Mouse (Mus musculus) right cerebral cortex, postnatal 10 days (tissue): ENCODE results near the gene E2f1.
A peak's percentile ranks its signal among the peaks of the same experiment; 100 is the strongest.

Experiments
- DNase-seq, 2 experiments: peaks; one replicate each; pipeline ENCODE4 v3.0.0; 2021; ENCODE audit warnings: low spot score in 2 of 2

E2f1 gene

DNA sequence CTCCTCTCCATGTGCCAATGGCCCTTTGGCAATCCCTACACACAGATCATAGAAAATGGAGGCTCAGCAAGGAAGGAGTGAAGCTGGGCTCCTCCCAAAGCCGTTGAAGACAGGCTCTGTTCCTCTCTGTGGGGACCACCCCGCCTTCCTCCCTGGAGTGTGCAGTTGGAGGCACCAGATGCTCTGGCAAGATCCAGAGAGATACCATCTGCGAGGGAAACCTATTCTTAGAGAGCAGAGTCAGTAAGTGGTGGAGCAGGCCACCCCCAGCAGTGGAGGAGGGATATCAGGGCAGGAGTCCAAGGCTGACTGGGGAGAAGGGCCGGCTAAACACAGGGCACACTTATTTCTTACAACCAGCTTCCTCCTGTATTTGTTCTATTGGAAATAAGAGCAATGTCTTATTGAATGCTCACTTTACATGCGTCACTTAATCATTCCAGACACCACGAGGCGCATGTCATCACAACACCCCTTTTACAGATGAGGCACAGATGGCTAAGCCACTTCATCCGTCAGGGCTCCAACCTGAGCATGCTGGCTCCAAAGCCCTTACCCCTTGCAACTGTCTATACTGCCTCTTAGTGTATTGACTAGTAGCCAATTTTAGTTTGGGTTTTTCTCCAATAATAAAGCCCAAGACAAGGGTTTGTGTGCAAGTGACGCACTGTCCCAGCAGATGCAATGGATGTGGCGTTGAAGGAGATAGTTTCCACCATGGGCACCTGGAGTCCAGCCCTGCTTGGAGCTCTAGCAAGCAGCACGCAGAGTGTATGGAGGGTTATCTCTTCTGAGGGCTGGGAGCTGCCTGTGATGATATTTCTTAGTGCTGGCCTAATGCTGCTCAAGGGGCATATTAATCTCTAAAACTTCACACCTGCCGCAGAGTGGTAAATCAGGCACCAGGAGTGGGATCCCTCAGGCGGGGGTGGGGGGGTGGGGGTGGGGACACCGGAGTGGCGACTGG, 14.5 kb upstream of the E2f1 start:
- DNase-seq: peak; percentile 94 to 97

DNA sequence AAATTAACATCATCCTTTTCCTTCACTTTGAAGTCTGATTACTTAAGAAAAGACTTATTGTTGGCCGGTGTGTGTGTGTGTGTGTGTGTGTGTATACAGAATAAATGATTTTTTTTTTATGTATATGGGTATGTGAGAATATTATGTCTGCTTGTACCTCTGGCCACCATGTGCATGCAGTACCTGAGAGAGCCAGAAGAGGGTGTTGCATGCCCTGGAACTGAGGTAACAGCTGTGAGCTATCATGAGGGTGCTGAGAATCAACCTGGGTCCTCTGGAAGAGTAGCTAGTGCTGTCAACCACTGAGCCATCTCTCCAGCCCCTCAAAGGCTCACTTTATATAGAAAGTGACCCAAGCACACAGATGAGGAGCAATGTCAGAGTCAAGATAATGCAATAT, 11.7 kb upstream of the E2f1 start:
- DNase-seq: no peak

DNA sequence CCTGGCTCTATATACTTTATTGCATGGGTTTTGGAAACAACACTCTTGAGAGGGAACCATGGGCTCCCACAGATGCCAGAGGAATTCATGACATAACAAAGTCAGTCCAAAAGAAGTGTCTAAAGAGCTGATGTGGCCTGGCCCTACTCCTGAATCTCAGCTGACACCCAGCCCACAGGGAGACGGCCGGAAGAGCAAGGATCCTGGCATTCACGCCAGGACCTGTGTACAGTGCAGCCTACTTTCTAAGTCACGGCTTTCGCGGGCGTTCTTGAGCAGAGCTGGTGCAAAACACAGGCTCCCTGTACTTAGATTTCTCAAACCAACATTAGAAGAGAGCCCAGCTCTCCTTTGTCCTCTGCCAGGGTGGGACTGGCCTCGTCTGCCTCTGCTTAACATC, 10.9 kb upstream of the E2f1 start:
- DNase-seq: no peak

DNA sequence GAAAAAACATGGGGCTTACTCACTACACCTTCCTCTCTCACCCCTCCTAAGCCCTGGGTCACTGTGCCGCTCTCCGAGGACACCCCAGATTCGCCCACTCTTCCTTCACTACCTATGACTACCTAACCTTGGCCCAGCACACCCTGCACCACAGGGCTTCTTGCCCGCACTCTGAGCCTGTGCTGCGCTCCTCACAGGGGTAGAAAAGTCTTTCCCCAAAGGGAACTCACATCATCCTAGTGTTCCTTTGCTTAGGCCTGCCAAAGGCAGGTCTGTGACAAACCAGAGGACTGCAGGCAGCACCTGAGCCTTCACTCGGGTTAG, 8.0 kb upstream of the E2f1 start:
- DNase-seq: no peak

DNA sequence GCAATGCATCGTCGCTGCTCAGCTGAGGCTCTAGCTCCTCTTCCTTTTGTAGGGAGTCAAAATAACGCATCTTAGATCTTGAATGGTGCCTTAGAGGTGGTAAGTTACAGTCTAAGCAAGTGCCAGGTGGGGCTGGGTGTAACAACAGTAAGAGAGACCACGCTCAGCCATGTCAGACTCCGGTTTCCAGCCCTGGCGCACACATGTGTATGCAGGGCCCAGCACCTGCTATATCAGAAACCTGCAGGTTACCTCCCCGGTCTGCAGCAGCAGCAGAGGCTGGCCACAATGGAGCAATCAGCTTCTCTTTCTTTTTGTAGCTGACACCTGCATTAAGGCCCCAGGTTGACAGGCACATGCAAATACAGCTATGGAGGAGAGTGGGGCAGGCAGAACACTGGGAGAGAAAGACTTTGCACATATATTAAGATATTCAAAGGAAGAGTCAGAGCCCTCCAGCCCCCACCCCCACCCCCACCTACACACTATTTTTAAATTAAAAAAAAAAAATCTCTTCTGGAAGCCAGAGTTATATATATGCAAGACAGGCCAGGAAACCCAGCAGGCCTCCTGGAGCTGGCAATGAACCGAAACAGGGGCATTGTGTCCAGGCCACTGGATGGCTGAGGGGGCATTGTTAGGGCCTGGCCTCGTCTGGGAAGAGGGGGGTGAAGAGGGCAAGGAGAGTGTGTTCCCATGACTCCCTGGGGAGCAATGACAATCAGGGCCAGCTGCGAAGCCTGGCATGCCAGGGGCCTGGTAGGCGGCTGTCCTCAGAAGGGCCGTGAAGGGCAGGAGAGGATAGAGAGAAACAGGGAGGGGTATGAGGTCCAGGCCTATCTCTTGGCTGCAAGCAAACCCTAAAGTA, 7.4 kb upstream of the E2f1 start:
- DNase-seq: no peak

DNA sequence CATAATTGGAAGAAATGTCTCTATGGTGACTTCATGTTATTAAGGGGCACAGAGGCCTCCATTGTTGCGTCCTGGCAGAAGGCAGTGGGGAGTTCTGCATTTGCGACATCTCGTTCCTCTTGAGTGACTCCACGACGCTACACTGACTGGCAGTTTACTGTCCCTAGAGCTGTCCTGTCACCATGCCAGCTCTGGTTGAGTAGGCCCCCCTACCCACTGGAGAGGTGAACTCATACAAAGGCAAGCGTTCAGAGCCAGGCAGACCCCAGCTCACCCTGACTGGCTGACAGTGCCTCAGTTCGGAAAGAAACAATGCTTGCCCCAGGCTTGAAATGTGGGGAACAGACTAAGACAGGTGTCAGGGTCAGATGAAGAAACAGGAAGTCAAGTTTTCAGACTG, 4.6 kb upstream of the E2f1 start:
- no peak for DNase-seq

DNA sequence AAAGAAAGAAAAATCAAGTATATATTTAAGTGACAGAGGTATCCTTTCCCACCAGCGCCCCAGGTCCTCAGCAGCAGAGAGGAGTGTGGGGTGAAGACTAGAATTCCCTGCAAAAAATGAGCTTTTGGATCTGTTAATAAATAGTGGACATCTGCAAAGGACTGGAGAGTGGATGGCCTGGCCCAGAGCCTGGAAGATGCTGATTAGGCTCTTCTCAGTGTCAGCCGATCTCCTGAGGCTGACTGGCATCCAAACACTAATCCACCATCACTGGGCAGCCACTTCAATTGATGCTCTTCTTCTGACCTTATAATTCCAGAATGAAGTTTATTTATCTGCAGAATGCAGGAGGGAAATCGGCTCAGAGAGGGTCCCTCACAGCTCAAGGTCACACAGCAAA, 3.3 kb upstream of the E2f1 start:
- no peak for DNase-seq

DNA sequence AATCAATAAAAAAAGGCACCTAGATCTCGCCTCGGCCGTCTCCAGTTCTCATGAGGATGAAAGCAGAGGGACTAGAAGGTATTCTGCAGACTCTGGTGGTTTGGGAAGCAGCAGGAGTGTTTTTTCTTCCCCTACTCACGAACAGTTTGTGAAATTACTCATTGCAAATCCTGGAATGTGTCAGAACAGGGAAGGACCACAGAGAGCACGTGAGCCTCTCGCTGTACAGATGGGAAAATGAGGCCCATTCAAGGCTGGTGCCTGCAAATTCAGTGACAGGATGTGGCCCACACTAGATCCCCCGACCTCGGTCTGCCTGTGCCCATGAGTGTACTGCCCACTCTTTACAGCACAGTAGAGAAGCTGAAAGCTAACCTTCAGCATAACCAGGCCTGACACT, 2.3 kb upstream of the E2f1 start:
- DNase-seq: no peak

DNA sequence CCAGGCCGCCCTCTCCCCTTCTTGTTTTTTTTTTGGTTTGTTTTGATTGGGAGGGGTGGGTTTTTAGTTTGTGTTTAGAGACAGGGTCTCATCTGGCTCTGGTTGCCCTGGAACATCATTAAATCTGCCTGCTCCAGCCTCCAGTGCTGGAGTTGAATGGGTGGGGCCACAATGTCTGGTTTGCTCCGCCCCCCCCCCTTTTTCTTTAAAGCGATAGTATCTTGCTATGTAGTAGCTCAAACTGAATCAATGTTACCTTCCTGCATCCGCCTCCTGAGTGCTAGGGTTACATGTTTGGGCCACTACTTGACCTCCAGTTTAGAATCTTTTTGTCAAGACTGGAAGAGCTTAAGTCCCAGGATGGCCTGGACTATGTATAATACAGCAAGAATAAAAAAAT, 1.6 kb upstream of the E2f1 start:
- no peak for DNase-seq

DNA sequence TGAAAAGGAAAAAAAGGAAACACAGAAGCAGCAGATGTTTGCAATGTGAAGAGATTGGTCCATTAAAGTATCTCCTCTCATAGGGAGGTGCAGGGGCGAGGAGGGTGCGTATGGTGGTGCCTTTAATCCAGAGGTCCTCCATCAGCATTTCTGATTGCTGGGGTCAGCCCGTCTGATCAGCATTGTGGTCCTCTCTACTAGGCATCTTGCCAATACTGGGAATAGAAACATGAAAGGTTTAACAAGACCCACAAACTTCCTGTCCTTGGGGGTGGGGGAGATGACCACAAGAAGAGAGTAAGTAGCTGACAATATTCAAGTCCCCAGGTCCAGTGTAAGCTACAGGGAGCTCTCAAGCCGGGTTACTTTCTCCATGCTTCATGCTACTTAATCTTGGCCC, 974 bp upstream of the E2f1 start:
- no peak for DNase-seq

DNA sequence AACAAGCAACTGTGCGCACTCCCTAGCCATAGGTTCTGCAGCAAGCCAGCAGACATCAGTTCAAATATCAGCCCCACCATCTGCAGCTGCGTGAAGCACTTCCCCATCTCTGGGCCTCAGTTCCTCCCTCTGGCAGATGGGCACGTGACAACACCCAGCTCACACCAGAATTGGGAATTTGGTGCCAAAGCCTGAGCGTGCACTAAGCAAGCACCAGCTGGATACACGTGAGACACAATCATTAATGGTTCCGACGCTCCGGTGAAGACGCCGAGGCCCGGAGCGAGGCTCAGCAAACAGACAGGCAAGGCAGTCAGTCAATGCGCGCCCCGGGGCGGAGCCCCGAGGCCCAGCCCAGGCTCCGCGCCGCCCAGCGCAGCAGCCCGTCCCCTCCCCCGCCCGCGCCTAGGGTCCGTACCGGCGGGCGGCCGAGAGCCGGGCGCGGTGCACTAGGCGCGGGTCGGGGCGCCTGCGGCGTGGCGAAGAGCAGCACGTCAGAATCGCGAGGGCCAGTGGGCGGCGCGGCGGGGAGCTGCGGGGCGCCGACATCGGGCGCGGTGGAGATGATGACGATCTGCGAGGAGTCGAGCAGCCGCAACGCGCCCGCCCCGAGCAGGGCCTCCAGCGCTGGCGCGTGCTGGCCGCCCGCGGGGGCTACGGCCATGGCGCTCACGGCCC, 482 bp downstream of the E2f1 start:
- peak; percentile 78 for DNase-seq

DNA sequence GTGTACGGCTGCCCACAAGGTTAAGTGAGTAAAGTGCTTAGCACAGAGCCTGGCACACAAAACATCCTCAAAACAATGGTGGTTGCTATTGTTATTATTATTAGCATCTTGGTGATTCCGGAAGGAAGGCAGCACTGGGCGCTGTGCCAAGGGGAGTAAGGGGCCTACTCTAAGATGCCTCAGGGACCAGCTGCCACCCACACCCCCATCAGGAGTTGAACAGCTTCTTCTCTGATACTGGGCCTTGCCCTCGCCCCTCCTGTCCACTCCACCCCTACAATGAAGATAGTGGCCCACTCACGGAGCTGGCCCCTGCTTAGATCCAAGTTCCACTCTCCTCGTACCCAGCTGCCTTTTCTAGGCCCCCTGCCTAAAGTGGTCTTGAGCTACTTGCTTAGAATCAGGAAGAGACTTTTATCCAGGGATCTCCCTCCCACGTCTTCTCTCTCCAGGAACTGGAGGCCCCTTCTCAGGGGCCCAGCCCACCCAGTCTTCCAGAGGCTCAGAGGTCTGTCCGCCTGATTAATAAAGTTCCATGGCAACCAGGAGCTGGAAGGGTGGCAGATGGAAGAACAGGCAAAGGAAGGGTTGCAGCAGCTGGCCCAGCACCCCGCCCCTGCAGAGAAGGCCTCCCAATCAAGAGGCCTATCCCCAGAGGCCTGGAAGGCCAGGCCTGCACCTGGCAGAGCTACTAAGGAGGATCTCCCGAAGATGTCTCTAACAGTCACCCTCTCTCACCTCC, 1.2 kb downstream of the E2f1 start:
- peak; percentile 60 to 68 for DNase-seq

DNA sequence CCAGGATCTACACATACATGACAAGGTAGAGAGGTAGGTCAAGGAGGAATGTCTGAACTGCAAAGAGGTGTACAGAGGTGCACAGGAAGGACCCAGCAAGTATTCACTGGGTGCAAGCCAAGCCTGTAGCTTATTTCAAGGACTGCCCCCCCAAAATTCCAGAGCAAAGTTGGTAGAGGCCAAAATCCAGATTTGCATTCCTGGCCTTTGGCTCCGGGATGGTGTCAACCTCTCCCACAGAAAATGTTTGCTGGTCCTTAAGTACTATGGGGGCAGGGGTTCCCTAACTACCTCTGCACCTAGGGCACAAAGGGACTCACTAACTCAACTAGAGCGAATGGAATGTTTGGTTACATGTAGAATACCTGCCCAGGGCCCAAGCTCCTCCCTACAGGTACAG, 1.9 kb downstream of the E2f1 start:
- no peak for DNase-seq

DNA sequence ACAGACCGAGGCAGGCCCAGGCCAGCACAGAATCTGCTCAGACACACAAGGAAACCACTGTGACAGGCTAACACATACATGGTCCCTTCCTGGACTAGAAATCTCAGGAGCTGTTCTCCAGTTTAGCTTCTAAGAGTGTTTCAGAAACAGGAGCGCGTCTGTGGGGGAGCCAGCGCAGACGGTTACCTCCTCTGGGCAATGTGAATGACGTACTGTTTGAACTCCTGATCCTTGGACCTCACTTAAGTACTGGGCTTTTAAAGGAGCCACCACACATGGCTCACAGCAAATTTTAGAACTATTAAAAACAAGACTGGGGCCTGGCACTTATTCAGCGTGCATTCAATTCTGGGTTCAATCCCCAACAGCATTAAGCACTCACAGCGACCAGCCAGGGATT, 3.1 kb downstream of the E2f1 start:
- DNase-seq: no peak

DNA sequence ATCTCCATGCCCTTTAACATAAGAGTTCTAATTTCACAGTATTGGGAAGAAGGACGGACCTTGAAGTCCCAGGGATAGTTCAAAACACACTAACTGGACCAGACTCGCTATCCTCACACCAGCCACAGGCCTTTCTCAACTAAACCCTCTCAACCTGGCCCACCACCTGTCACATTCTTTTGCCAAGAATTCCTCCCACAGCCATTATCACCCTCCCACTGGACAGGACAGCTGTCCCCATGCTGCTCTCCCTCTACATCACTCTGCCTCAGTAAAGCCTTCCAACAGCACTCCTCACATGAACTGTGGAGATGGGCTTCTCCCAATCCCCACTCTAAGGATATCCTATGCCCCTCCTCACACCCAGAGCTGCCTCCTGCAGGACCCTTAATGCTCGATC, 4.1 kb downstream of the E2f1 start:
- DNase-seq: no peak

DNA sequence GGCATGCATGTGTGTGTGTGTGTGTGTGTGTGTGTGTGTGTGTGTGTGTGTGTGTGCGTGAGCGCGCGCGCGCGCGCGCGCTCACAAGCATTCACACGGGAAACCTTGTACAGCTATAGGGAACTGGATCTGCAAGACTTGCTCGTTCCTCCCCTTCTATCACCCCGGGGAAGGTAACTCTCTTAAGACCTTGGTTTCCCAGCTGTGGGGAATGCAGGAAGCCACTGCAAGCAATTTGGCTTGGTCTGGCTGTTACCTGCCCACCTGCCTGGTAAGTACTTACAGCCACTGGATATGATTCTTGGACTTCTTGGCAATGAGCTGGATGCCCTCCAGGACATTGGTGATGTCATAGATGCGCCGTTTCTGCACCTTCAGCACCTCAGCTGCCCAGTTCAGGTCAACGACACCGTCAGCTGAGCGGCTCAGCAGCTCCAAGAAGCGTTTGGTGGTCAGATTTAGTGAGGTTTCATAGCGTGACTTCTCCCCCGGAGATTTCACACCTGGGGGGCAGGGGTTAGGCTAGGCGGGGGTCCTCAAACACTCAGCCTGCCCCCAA, 6.0 kb downstream of the E2f1 start:
- no peak for DNase-seq

DNA sequence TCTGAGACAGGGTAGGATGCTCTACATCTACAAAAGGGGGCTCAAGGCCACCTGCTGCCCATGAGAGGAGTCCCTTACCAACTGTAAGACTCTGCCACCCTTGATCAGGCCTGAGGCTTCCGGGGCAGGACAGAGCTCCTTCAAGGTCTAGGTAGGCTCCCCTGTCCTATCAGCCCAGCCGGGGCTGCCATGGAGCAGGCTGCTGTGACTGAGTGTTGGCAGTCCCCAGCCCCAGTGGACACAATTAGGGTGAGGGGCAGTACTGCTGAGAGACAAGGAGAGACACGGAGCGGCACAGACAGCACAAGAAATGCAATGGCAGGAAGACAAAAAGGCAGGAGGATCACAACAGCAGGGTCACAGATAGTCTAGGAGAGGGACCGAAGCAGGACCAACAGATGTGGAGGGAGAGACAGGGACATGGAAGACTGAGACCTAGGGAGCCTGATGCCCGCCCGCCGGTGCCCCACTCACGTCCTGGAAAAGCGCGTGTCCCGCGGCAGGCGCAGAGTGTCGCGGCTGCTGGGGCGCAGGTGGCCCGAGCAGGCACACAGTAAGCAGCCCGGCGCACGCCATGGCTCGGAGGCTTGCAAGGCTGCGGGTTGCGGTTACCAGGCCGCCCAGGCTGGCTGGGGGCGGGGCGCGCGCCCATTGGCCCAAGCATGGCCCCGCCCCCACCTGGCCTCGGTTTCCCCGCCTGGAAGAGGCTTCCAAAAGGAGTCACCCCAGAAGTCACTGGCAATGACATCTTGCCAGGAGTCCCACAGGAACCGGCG, 11.2 kb downstream of the E2f1 start, which contains the start of gene Necab3:
TSS of gene Necab3 (minus strand) at position 627 of the 776 bp plus-strand sequence.
- DNase-seq: peak; percentile 74 to 78

DNA sequence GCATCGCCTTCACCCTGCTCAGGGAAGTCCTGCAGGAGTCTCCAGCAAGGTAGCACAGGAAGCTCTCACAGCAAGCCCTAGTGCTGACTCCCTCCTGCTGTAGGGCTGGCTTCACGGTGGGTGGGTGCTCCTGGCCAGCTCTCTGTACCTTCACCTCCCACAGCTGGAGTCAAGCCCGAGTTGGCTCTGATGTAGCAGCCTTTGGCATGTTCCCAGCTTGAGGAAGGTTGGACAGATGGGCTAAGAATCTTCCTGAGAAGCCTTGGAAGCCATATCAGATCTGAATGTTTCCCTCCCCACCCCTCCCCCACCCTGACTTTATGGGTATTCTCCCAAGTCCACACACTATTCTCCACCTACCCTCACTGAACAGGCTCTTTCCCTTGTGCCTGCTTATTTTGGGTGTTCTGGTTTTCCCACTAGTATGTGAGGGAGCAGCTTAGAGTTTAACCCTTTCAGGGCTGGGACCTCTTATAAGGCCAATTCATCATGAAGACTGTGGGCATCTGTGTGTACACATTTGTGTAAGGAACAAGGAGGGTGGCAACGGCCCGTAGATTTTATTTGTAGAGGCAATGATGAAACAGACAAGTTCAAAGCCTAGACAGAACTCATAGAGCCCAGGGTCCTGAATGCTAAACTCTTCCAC, 12.4 kb downstream of the E2f1 start:
- DNase-seq: peak; percentile 55 to 67

DNA sequence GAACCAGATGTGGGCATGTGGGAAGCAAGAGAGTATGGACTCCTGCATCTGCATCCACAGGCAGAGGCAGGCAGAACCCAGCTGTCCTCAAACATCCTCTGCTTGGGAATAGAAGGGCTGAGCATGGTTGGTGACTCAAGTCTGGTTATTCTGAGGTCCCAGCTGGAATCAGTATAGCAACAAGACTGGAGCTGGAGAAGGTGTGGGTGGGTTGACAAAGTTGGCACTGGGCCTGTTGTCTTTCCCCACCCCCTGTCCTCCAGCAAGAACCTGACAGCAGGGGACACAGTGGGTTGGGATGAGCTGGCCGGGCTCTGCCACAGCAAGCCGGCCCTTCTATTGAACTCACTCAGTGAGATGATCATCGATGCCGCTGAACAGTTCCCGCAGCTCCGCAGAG, 14.5 kb downstream of the E2f1 start:
- DNase-seq: peak; percentile 63 to 73

DNA sequence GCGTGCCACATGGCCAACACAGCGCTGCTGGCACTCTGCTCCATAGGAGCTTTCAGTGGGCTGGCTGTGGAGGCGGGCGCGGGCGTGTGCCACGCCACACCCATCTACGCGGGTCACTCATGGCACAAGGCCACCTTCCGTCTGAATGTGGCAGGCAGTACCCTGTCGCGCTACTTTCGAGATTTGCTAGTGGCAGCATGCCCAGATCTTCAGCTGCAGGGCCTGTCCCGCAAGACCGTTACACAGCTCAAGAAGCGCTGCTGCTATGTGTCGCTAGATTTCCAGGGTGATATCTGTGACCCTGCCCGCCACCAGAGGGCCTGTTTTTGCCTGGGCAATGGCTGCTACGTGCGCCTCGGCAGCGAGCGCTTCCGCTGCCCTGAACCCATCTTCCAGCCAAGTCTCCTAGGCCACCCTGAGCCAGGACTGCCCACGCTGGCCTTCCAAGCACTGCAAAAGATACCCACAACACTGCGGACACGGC, 17.2 kb downstream of the E2f1 start:
- DNase-seq: peak; percentile 85 to 91
